Mouse (Mus musculus) liver, embryonic 14 days (tissue): ENCODE measurements around the gene Gm20517. TPM values are rescaled to one million over a fixed set of nuclear protein-coding genes. Genes with fewer than 3 reads are reported as not detected.

Source experiments
- polyA plus RNA-seq: library from polyadenylated mRNA; depleted of rRNA; stranded (reverse); fragments of >200 nt; gene quantifications from 2 replicates; pipeline ENCODE4 v1.2.3, GENCODE M21; 2012; rRNA removed

Gm20517 gene
- 0.83 and 1.2 TPM in 2 replicates for polyA plus RNA-seq

DNA sequence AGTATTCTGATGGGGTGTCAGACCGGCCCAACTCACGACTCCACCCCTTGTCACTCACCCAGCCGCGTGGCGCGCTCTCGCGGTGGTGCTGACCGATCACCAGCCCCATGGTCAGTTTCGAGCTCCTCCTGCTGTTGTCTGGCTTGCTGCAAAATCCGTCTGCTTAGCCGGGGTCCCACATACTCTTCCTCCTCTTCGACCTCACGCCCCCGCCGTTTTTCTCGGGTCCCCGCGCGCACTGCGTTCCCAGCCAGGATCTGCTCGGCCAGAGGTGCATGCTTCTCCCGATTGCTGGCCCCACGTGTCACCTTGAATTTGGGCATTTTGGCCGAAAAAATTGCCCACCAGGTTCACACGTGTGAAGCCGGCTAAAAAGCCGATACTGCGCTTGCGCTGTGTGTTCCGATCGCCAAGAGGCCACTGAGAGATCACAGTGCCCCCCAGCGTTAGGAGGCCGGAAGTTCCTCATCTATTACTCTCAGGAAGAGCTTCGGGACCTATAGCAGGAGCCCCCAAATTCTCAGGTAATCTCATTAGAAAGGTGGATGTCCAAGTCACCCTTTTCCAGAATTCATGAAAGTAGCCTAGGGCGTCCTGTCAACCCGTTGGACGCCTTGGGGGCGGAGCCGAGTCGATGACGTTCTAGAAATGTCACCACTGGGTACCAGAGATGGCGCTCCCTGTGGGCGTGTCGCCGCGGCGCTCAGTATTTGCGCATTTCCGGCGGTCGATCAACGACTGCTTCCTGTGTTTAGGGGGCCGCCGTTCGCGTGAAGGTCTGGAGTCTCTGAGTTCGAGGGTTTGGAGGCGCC, at the start of gene Gm20517, which contains the start of the genes Bysl and Med20:
TSS of gene Gm20517 (plus strand) at position 741 of the 812 bp plus-strand sequence.
TSS of gene Bysl (minus strand) at position 644 of the 812 bp plus-strand sequence.
TSS of gene Med20 (plus strand) at position 734 of the 812 bp plus-strand sequence.

DNA sequence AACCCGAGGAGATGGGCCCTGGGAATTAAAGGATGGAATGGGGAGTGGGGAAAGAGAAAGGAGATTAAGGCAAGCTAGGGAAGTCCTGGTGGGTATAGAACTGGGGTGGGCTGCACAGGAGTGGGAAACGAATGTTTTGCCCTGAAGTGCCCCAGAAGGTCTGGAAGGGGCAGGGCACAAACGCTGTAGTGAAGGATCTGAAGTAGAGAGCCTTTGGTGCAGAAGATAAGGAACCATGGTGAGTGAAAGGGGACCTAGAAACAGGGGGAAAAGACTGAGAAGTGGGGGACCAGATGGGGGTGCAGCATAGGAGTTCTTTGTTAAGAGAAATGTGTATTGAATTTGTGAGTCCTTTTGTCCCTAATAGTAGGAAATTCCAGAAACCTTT, 19.3 kb downstream of the Gm20517 start, which contains the start of gene Usp49:
TSS of gene Usp49 (plus strand) at position 13 of the 388 bp plus-strand sequence.

GRCm38 (mm10) chr17:47688344-47688607, 76.9 kb downstream of the Gm20517 start, which contains the start of gene Tomm6:
TSS of gene Tomm6 (minus strand) at chr17:47688386.

DNA sequence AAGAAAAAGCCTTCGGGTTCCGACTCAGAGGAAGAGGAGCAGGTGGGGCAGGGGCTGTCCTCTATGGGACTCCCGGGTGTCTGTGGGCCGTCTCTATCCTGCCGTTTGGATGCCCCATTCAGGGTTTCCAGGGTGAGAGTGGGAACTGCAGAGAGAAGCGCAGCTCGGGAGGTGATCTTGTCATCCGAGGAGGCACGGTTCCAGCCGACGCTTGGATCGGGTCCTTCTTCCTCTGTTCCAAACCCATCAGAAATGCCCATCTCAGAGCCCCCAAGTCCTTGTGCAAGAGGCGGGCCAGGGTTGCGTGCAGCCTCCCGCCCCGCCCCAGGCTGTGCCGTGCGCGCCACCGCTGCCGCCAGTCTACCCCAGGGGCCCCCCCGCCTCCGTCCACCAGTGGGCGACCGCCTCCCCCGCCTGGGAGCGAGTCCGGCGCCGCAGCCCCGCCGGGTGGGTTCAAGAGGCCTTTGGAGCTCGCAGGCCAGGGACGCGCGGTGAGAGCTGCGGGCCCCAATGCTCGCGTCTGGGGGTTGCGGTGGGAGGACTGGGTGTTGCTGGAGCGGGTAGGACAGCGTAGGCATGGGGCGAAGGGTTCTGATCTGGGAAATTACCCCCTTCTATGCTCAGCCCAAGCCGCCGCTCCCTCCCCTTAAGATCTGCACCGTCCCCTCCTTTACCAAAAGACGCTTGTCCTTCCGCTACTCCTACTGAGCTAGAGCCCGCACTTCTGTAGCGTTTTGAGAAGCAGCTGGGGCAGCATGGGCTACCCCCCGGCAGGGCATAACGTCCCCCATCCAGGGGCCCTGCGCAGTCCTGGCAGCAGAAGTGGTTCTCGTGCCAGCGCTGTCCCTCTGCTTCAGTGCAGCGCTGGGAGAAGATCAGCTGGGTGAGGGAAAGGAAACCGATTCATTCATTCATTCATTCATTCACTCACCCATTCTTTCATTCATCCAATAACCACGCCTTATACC, 77.5 kb downstream of the Gm20517 start, which contains the start of gene Frs3:
TSS of gene Frs3 (plus strand) at position 423 of the 968 bp plus-strand sequence.

DNA sequence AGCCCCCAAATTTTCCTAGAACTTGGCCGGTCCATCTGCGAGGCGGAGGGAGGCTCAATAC, 82.9 kb downstream of the Gm20517 start, which contains the start of gene Gm21981:
TSS of gene Gm21981 (minus strand) at position 14 of the 61 bp plus-strand sequence.

GRCm38 (mm10) chr17:47694503-47695336, 83.3 kb downstream of the Gm20517 start, which contains the start of gene Prickle4:
TSS of gene Prickle4 (minus strand) at chr17:47694736.

GRCm38 (mm10) chr17:47726566-47726965, 115.2 kb downstream of the Gm20517 start, which contains the start of gene Pgc:
TSS of gene Pgc (plus strand) at chr17:47726842.

Other genes with a start within 250 kb of the Gm20517 start
- 20.6 and 23.0 TPM in 2 replicates for gene Mrps10, start 242.7 kb upstream of the Gm20517 start, polyA plus RNA-seq
- gene Guca1b, start 226.2 kb upstream of the Gm20517 start, polyA plus RNA-seq, result 0.37 TPM in 2 replicates
- gene Guca1a, start 211.0 kb upstream of the Gm20517 start, polyA plus RNA-seq, result 0.59 and 0.90 TPM in 2 replicates
- 0.46 and 0.55 TPM in 2 replicates for gene AI661453, start 175.0 kb upstream of the Gm20517 start, polyA plus RNA-seq
- 0.57 and 0.89 TPM in 2 replicates for gene 1700001C19Rik, start 174.2 kb upstream of the Gm20517 start, polyA plus RNA-seq
- gene Taf8, start 109.3 kb upstream of the Gm20517 start, polyA plus RNA-seq, result 15.4 and 16.7 TPM in 2 replicates
- gene Ccnd3, start 106.5 kb upstream of the Gm20517 start, polyA plus RNA-seq, result 179 and 198 TPM in 2 replicates
- 10.9 and 12.9 TPM in 2 replicates for gene Bysl, start 97 bp upstream of the Gm20517 start, polyA plus RNA-seq
- gene Med20, start within 50 bp of the Gm20517 start, polyA plus RNA-seq, result 21.0 and 24.1 TPM in 2 replicates
- gene Usp49, start 19.1 kb downstream of the Gm20517 start, polyA plus RNA-seq, result 6.2 and 7.2 TPM in 2 replicates
- 45.6 and 70.2 TPM in 2 replicates for gene Tomm6, start 76.8 kb downstream of the Gm20517 start, polyA plus RNA-seq
- 2.4 and 2.6 TPM in 2 replicates for gene Frs3, start 77.4 kb downstream of the Gm20517 start, polyA plus RNA-seq
- 0.25 and 0.27 TPM in 2 replicates for gene Gm21981, start 82.9 kb downstream of the Gm20517 start, polyA plus RNA-seq
- gene Prickle4, start 83.1 kb downstream of the Gm20517 start, polyA plus RNA-seq, result 0.15 TPM in 1 of 2 replicates, not detected in the other
- not detected in 2 replicates for gene Pgc, start 115.3 kb downstream of the Gm20517 start, polyA plus RNA-seq
- 2.5 and 2.8 TPM in 2 replicates for gene Tfeb, start 125.4 kb downstream of the Gm20517 start, polyA plus RNA-seq
- 4.8 and 5.1 TPM in 2 replicates for gene Mdfi, start 223.1 kb downstream of the Gm20517 start, polyA plus RNA-seq